Mouse (Mus musculus): ENCODE measurements at regions not wholly inside any gene's neighbourhood (a gene's known extent, or its start where the extent isn't known, plus 50 kb on each side); places are given as distances from the start of the nearest gene placed in this dataset.

DNA sequence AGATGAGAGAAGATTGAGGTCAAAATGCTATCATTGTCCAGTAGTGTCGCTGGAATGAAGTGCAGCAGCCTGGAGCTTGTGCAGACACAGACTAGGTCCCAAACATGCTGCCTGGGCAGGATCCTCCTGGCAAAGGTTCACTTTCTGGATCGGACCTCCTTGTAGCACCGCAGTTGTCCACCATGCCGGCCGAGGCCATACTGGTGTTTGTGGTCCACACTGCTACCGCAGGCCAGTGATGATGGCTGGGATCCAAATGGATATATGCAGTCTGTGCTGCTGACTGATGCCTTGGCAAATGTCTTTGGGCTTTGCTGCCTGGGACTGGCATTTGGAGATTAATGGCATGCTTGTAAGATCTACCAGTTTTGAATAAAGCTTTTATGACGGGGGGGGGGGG is 174.5 kb upstream of the Tas2r134 start:
- DNase-seq (ENCODE audit: low read depth, low spot score), result no peak

DNA sequence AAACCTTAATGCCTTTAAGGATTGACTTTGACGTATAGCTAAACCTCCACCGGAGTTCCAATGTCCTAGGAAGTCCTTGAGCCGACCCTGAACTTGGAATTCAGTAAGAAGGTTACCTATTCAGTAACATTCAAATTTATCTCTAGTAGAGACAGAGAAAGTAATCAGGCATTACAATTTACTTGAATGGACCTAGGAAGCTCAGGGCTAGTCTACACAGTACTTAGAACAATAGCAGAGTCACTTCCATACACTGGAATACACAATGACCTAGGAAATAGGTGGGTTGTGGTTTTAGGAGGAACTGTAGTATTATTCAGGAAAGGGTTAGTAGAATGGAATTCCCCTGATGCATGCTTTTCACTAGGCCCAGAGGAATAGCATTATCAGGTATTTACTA is 179.2 kb upstream of the Tas2r134 start:
- no peak for DNase-seq (ENCODE audit: low read depth, low spot score)

DNA sequence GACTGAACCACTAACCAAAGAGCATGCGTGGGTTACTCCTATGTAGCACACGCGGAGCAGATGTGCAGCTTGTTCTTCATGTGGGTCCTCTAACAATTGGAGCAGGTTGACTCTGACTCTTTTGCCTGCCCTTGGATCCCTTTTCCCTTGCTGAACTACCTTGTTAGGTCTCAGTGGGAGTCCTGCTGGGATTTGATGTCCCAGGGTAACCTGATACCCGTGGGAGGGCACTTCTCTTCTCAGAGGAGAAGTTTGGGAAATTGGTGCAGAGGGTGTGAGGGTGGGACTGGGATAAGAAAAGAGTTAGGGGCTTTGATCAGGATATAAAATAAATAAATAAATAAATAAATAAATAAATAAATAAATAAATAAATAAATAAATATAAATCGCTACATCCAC is 179.7 kb upstream of the Tas2r134 start:
- DNase-seq (ENCODE audit: low read depth, low spot score), result no peak

DNA sequence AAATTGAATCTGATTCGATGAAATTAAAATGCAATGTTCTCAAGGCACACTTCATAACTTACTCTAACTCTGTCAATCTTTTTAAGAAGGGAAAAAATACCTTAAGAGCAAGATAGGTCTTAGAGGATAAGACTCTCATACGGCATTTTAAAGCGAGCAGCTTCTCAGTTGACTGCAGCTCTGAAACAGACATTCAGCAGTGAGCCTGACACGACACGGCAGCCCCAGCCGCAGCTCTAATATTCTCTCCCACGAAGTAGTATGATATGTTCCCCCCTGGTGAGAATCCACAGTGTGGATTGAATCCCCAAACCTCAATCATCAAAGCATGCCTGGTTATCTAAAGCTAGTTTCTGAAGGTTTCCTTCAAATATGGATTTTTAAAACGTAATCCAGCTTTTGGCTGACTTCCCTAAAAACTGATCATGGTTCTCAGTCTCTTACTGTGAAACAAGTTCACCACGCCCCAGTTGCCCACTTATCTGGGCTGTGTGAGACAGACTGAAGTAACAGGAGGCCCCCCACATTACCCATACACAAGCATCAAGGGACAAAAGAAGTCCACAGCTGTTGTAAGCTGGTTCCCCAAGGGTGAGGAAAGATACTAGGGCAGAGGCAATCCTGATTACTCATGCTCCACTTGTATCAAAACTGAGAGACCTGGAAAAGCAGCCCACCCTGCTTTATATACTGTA is 182.8 kb upstream of the Tas2r134 start:
- DNase-seq (ENCODE audit: low read depth, low spot score), result no peak

DNA sequence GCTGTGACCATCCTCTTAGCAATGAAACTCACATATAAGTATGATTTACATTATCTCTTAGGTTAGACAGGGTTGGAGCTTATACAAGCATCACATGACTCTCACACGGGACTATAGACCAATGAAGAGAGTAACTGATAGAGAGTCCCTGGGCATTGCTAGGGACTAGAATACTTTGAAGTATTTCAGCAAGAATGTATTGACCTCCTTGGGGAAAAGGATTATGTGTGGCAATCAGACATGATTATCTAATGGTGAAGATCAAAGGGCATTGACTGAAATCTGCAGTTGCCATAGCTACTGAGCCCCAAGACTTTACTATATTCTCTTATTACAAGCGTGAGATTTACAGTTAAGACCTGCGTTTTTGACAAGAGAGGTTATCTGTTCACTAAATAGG is 183.4 kb upstream of the Tas2r134 start:
- DNase-seq (ENCODE audit: low read depth, low spot score), result no peak

DNA sequence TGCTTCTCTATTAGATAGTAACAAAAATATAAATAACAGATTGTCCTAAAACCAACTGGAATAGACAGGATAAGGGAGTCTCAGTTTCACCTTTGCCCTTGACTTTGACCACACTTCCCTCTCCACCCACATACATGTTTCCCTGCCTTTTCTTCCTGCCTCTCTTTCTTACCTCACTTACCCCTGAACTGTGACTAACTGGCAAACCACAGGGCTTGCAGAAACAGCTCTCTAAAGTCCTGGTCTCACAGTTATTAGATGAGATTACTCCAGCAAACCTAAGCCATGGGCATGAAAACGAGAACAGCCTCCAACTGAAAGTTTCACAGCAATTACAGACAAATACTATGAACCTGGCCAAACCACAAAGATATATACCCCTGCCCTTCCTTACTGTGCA is 188.3 kb upstream of the Tas2r134 start:
- no peak for DNase-seq (ENCODE audit: low read depth, low spot score)

DNA sequence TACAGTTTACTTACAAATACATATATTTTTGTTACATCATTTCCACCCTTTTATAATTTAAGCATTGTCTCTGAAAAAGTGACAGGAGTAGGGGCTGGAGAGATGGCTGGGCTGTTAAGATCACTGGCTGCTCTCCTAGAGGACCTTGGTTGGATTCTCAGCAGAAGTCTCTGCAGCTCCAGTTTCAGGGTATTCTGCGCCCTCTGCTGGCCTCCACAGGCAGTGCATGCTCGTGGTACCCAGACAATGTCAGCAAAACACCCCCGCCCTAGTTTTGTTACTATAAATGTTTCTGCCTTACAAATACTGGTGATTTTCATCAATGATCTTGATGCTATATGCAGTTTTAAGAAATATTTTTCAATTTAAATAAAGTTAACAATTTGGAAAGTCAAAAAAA is 190.7 kb upstream of the Tas2r134 start:
- no peak for DNase-seq (ENCODE audit: low read depth, low spot score)

DNA sequence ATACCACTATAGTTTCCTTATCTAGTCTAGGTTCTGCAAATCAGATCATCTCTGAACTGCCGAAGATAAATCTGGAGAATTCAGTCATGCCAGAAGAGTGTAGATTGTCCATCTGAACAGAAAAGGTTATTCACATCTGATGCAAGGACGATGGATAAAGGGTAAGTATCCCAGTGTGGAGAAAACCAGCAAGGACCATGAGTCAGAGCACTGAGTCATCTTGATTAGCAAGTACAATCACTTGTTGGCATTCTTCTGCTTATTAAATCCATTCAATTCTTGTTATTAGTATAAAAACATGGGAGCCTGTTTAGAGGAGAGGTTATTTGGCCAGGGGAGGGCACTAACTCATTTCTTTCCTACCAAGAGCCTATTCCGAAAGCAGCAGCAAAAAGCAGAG is 195.7 kb upstream of the Tas2r134 start:
- DNase-seq (ENCODE audit: low read depth, low spot score), result no peak

DNA sequence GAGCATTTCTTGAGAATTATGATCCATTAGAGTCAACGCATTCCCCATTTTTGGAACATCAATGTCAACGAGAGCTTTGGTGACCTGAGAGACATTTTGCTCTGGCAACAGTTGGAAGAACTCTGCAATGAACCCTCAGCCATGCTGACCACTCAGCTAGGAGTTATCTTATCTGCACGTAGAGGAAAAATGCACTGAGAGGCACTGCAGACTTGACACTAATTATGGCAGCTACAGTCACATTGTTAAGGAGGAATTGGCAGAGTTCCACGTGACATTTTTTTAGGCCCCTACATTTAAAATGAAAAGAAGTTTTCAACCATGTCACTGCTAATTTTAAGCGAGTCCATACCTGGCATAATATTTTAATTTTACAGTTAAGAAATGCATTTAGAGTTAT is 197.6 kb upstream of the Tas2r134 start:
- DNase-seq (ENCODE audit: low read depth, low spot score), result no peak

DNA sequence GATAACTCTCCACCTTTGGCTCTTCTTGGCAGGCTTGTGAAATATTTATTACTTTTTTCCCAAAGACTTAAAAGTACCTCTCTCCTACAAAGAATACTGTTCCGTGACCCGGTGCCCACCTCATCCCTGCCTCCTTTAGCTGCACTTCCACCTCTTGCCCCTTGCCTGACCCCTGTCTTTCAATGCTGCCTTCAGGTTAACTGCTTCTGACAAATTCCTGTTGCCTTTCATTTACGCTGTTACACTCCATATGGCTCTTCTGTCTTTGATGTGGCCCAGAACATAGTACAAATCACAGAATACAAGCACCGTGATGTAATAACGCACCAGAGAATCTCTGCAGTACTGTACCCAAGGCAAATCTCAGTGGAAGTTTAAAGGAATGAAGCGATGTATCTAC is 204.9 kb upstream of the Tas2r134 start:
- no peak for DNase-seq (ENCODE audit: low read depth, low spot score)

DNA sequence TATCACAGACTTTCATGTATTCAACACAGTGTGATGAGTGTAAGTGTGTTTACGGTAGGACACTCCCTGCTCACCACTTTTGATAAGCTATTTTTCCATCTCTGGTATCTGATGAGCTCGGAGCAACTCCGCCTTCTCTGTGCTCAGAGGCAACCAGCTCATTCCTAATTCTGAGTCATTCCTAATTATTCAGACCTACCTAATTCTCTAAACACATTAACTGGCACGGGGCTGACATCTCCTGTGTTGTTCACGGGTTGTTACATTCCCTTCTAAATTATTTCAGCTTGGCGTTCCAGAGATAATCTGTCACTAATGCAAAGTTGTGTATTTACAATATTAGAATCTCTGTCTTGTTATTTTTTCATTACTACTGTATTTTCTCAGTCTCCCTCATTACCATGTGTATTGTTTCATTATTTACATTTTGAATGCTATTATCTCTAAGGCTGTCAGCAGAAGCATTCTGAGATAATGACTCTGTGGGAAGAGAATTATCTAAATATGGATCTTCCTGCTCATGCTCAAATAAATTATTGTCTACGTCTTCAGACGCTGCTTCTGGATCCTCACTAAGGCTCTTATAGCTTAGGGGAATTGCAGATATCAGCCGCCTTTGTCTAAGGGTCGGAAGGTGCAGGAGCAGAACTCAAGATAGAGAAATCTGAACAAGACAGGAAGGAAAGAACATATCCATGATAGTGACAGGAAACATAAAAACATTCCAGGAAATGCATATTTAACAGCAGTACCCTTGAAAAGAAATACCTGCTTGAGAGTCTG is 209.2 kb upstream of the Tas2r134 start:
- no peak for DNase-seq (ENCODE audit: low read depth, low spot score)

DNA sequence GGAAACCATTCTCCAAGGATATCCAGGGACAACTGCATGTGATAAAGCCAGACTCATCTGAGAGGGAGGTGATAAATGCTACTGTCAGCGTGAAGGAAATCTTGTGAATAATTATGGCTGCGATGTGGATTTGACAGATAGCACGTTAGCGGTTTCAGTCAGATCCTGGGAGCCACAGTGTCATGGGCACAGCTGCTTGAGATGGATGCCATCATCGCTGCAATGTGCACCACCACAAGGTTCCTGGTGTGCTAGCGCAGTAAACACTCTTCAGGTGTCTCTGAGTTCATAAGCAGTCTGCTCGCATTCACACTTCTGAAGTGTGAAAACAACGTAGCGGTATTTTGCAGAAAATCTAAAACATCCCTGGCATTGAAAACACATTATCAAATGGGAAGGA is 238.9 kb upstream of the Tas2r134 start:
- no peak for DNase-seq (ENCODE audit: low read depth, low spot score)

DNA sequence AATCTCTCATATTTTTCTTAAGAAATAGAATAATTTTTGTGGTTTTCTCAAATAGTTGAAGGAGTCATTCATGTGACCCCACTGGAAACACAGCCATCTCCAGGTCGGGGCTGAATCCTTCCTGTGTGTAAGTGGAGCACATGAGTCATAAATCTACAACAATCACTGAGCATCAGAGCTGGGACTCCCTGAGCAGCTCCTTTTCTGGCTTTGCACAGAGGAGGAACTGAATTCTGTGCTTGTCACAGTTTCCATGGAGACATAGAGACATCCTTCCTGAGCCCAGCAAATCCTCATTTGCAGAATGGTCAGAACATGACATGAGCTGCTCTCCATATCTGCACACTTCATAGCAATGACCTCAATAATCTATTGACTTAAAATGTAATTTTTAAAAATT is 238.2 kb upstream of the Rnd3 start:
- no peak for DNase-seq (ENCODE audit: low read depth, low spot score)

DNA sequence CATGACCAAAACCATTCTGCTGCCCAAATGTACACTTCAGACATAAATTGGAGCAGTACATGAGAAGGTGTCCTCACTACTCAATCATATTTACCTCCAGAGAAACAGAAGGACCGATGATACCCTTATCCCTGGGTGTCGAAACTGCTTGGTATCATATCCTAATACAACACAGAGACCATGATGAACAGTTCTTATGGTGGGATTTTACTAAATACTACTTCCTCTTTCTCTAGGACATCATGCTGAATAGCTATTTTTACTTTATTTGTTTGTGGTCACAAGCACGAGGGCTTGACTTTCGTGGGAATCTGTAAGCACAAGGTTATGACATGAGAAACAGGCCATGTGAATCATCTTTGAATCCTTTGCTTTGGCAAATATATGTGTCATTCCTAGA is 227.7 kb upstream of the Rnd3 start:
- no peak for DNase-seq (ENCODE audit: low read depth, low spot score)

DNA sequence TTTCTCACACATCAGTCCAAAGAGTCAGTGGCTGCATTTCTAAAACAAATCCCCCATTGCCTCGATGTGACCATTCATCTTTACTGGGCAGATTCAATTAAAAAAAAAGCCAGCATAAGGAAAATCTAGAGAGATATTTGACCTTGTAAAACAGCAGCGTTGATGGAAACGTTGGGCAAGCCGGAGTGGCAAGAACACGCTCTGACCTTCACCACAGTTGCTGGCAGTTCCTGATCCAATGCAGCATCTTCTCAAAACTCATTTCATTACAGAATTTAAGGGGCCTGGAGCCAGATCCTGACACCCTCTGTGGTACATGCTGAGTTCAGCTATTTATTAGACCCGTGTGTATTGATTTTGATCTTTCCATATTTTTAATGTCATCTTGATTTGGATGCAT is 225.7 kb upstream of the Rnd3 start:
- DNase-seq (ENCODE audit: low read depth, low spot score), result no peak

DNA sequence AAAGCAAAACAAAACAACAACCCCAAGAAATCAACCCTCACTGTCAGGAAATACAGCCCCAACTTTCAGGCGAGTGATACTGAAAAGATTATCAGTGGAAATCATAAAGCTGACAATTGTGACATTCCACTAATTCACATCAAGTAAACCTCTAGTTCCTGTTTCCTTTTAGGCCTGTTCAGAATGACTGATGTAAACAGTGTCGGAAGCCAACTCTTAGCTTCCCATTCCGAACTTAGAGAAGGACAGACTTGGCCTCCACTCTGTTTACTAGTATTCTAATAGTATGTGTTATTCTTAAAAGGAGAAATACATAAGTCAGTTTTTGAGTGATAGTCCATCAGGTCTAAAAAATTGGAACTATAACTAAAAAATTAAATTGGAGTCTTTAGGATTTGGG is 223.9 kb upstream of the Rnd3 start:
- DNase-seq (ENCODE audit: low read depth, low spot score), result no peak

DNA sequence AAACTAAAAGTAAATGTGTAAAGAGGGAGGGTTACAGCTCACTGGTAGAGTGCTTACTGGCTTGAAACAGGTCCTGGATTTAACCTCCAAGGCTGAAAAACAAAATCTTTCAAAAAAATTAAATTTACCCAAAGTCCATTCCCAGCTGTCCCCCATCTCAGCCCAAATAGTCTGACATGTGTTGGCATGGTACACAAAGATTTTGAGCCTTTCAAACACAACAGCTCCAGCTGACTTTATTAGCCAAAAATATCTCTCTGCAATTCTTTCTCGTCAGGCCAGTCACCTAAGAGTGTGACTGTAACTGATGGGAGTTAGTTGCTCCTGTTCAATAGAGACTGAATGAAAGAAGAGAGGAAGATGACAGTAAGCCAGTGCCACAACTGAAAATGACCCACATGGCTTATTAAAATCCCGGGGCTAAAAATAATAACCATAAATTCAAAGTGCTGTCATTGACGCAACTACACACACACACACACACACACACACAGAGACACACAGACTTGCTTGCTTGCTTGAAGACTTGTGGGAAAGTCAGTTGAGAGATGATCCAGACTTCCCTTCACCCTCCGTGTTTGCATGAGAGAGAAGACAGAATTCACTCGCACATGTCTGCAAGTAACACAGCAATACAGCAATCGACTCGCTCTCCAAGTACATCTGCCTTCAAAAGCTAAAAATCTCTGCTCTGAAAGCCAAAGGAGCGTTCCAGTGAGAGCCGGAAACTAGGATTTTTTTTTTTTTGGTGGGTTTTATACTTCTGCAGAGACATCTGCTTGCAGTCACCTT is 214.1 kb upstream of the Rnd3 start:
- no peak for DNase-seq (ENCODE audit: low read depth, low spot score)

DNA sequence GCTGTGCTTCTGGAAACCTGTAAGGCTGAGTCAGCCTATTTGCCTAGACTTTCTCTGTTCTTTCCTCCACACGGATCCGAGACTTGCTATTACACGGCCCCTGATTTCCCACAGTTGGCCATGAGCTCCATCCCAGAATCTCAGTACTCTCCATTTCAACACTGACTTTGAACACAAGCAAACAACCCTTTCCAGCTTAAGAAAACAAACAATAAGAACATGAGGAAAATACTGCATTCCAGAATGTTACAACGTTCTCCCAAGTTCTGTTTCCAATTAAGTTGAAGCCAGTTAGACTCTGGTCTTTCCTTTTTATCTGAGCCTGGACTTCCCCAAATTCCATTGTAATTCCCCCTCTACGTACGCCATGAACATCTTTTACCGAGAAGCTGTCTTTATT is 206.4 kb upstream of the Rnd3 start:
- DNase-seq (ENCODE audit: low read depth, low spot score), result no peak

DNA sequence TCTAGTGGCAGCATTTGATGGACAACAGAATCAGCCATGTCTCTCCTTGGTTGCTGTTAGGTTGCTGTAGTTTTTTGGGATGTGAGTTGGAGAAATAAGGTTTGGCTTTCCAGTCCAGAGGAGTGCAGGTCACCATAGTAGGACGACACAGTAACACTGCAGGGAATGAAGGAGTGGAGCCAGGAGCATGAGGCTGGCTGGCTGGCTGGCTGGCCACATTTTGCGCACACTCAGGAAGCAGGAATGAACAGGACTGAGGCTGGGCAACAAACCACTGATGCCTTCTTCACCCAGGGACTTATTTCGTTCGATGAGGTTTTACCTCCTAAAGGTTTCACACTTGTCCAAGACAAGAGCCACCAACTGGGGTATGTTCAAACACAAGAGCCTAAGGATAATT is 205.9 kb upstream of the Rnd3 start:
- no peak for DNase-seq (ENCODE audit: low read depth, low spot score)

DNA sequence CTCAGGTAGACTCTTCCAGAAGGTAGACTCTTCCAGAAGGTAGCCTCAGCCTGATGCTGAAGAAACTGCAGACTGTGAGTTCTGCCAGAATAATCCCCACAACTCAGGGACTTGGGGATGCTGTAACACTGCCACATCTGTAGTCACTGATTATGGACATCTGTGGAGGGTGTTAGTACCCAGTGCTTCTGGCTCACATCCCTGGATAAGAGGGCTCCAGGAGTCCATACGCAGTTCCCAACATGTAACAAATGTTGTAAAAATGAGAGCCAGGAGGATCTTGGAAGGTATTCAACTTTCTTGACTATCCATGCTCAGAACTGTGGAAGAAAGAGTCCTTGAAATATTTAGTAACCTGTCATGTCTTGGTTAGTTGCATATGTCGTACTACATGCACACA is 200.7 kb upstream of the Rnd3 start:
- no peak for DNase-seq (ENCODE audit: low read depth, low spot score)

DNA sequence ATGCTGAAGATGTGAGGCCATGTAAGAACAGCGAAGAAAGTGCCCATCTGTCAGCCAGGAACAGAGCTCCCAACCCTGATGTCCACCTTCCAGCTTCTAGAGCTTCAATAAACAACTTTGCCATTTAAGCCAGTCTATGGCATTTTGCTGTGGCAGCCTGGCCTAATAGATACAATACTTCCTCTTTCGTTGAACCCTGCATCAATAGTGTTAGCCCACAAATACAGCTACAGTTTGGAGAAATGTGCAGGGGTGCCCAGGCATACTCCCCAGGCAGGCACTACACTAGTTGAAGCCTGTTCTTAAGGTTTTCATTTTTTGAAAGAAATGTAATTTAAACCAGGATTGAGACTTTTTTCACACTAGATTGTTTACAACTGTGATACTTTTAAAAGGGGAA is 199.9 kb upstream of the Rnd3 start:
- DNase-seq (ENCODE audit: low read depth, low spot score), result no peak

DNA sequence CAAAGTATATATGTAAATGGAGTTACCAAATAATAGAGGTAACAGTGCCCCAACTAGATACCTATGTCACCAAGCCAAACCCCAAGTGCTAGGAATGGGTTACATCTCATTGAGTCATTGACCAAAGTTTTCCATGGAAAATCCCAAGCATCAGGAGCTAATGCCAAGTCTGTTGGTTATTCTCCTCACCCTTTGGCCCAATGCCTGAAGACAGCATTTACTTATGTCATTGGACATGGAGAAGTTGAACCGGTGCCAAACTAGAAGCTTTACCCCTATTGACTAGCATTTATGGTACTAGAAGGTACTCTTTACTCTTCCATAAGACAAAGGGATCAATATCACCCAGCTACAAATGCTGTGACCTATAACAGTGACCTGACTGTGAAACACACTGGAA is 198.2 kb upstream of the Rnd3 start:
- DNase-seq (ENCODE audit: low read depth, low spot score), result no peak

DNA sequence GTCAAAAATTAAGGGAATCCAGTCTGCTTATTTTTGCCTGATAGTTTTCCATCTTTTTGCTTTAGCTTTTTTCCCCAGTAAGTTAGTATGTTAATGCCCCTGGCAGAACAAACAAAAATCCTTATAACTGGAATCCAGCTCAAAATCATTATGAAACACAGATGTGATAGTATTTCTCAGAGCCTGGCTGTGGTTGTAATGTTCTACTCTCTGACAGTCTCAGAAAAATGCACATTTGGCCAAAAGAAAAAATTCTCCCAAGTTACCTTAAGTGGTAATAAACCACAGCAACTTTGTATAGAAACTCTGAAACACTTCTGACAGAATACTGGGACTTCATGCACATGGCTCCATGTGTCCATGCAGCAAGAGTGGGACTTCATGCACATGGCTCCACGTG is 193.5 kb upstream of the Rnd3 start:
- no peak for DNase-seq (ENCODE audit: low read depth, low spot score)

Measured in retina, postnatal 7 days (tissue).